Mouse (Mus musculus) midbrain, postnatal 0 days (tissue): ENCODE results near the gene Hoxa5. TPM values are rescaled to one million over a fixed set of nuclear protein-coding genes. Genes with fewer than 3 reads are reported as not detected.

ENCODE experiments used
- ATAC-seq: fragments of 200-750 bp; cut with Nextera tagmentation; 2 replicates; pipeline ENCODE4 v1.8.0; 2017; ENCODE audit warnings: moderate number of reproducible peaks, mild to moderate bottlenecking, moderate TSS enrichment, moderate library complexity; ENCODE audit not compliant: low FRiP score
- DNase-seq: peaks from one replicate; pipeline ENCODE4 v3.0.0-alpha.2; 2015; ENCODE audit warnings: low spot score
- H3K27ac ChIP-seq: fragments of 300-500 bp; sonication (generic); 2 replicates; pipeline ENCODE4 v1.5.1; 2014; ENCODE audit warnings: low read depth, mild to moderate bottlenecking, low read length, mixed read lengths
- H3K27me3 ChIP-seq: fragments of 300-500 bp; sonication (generic); 2 replicates; pipeline ENCODE4 v1.6.1; 2014; ENCODE audit warnings: low read length, control low read depth, mixed read lengths; ENCODE audit not compliant: insufficient read depth
- H3K36me3 ChIP-seq: fragments of 300-500 bp; sonication (generic); 2 replicates; pipeline ENCODE4 v1.6.1; 2014; ENCODE audit warnings: low read length, control low read depth, mixed read lengths; ENCODE audit not compliant: insufficient read depth
- H3K4me1 ChIP-seq: fragments of 300-500 bp; sonication (generic); 2 replicates; pipeline ENCODE4 v1.6.1; 2014; ENCODE audit warnings: mild to moderate bottlenecking, control low read depth, antibody characterized with exemption, low read length, mixed read lengths; ENCODE audit not compliant: insufficient read depth
- H3K4me2 ChIP-seq: fragments of 300-500 bp; sonication (generic); 2 replicates; pipeline ENCODE4 v1.6.1; 2014; ENCODE audit warnings: low read depth, mild to moderate bottlenecking, low read length, mixed read lengths; ENCODE audit not compliant: poor library complexity, severe bottlenecking
- H3K4me3 ChIP-seq: fragments of 300-500 bp; sonication (generic); 2 replicates; pipeline ENCODE4 v1.5.1; 2014; ENCODE audit warnings: low read depth, mild to moderate bottlenecking, low read length, moderate library complexity
- H3K9ac ChIP-seq: fragments of 300-500 bp; sonication (generic); replicated peaks from 2 replicates; pipeline ENCODE4 v1.6.1; 2014; ENCODE audit warnings: mild to moderate bottlenecking, low read length, moderate library complexity, mixed read lengths; ENCODE audit not compliant: poor library complexity, severe bottlenecking
- H3K9me3 ChIP-seq: fragments of 300-500 bp; sonication (generic); 2 replicates; pipeline ENCODE4 v1.6.1; 2016; ENCODE audit warnings: low read length, control low read depth
- CTCF ChIP-seq: IDR thresholded peaks from 2 replicates; pipeline ENCODE4 v1.5.1; 2016; ENCODE audit warnings: antibody characterized with exemption, mild to moderate bottlenecking
- WGBS: fragments of 180-500 bp; shearing (Covaris S2); extraction: QIAGEN DNeasy Blood & Tissue Kit; methylation state at CpG from one replicate; pipeline ENCODE4 v1.1.7; 2014; 5-methylcytosine and 5-hydroxymethylcytosine counted together
- polyA plus RNA-seq: library from polyadenylated mRNA; unstranded; fragments of >200 nt; fragmentation: Nextera tagmentation; extraction: Ambion mirVana; gene quantifications from 2 replicates; pipeline ENCODE4 v1.2.1, GENCODE M21; 2015
- total RNA-seq: library from RNA; depleted of rRNA; stranded (reverse); fragments of >200 nt; gene quantifications from 2 replicates; pipeline ENCODE4 v1.2.3, GENCODE M21; 2014

Hoxa5 gene
- total and polyA plus RNA-seq, 2 experiments from 2014 or later = 10.4 TPM; not detected in 1

GRCm38 (mm10) chr6:52211961-52212360 is 7.6 kb upstream of the Hoxa5 start:
- H3K4me3 ChIP-seq = no peak overlapping the region
- DNase-seq (no peak), ATAC-seq (no peak)
- no peak overlapping the region for H3K27ac ChIP-seq
- 6% methylated on average over 13 of the region's 13 CpGs for WGBS
- no peaks in the 10 kb centered on the region for H3K4me1 ChIP-seq
- no peaks in the 10 kb centered on the region for H3K9me3 ChIP-seq
- TF ChIP-seq CTCF = no peak
- no peaks in the 10 kb centered on the region for H3K36me3 ChIP-seq
- peaks cover 96% of the 10 kb centered on the region for H3K27me3 ChIP-seq
- no peak overlapping the region for H3K4me2 ChIP-seq
- H3K9ac ChIP-seq = no peak overlapping the region

- H3K36me3 ChIP-seq = no peaks in the 10 kb centered on the region
- under 1% methylated on average over 37 of the region's 37 CpGs for WGBS
- peak; percentile 76 for TF ChIP-seq CTCF
- no peak overlapping the region for H3K9ac ChIP-seq
- H3K4me3 ChIP-seq = no peak overlapping the region
- peaks cover 96% of the 10 kb centered on the region for H3K27me3 ChIP-seq
- peak; percentile 86 for DNase-seq
- H3K27ac ChIP-seq = no peak overlapping the region
- no peaks in the 10 kb centered on the region for H3K4me1 ChIP-seq
- no peaks in the 10 kb centered on the region for H3K9me3 ChIP-seq
- peak; percentile 58; the same call in 1 of the 2 replicates for ATAC-seq
- no peak overlapping the region for H3K4me2 ChIP-seq
Observed at GRCm38 (mm10) chr6:52211170-52211935, 7.0 kb upstream of the Hoxa5 start.

GRCm38 (mm10) chr6:52209685-52210046 is 5.3 kb upstream of the Hoxa5 start:
- Histone ChIP-seq H3K9ac (no peak overlapping the region), H3K4me3 (no peak overlapping the region)

GRCm38 (mm10) chr6:52208868-52209684 is 4.7 kb upstream of the Hoxa5 start:
- 3% methylated on average over 18 of the region's 18 CpGs for WGBS
- Histone ChIP-seq H3K4me3 (no peak overlapping the region), H3K4me2 (no peak overlapping the region), H3K27me3 (peaks cover 96% of the 10 kb centered on the region), H3K27ac (no peak overlapping the region), H3K36me3 (no peaks in the 10 kb centered on the region), H3K9ac (no peak overlapping the region), H3K4me1 (no peaks in the 10 kb centered on the region), H3K9me3 (no peaks in the 10 kb centered on the region)
- ATAC-seq = no peak
- DNase-seq = no peak
- no peak for TF ChIP-seq CTCF

More at GRCm38 (mm10) chr6:52209685-52210046, 5.3 kb upstream of the Hoxa5 start:
- no peak overlapping the region for H3K4me2 ChIP-seq
- H3K9me3 ChIP-seq = no peaks in the 10 kb centered on the region
- TF ChIP-seq CTCF = no peak
- peaks cover 96% of the 10 kb centered on the region for H3K27me3 ChIP-seq
- no peaks in the 10 kb centered on the region for H3K36me3 ChIP-seq
- H3K4me1 ChIP-seq = no peaks in the 10 kb centered on the region
- ATAC-seq = no peak
- no peak for DNase-seq
- 8% methylated on average over 12 of the region's 12 CpGs for WGBS
- no peak overlapping the region for H3K27ac ChIP-seq

- Histone ChIP-seq H3K4me1 (no peaks in the 10 kb centered on the region), H3K36me3 (no peaks in the 10 kb centered on the region), H3K4me3 (no peak within 1 kb of the TSS), H3K27ac (no peak within 1 kb of the TSS), H3K4me2 (no peak within 1 kb of the TSS), H3K9ac (no peak within 1 kb of the TSS), H3K27me3 (peaks cover 96% of the 10 kb centered on the region), H3K9me3 (no peaks in the 10 kb centered on the region)
- TF ChIP-seq CTCF = no peak
- ATAC-seq (no peak), DNase-seq (peak; percentile 51)
- WGBS = under 1% methylated on average over 47 of the region's 47 CpGs
Observed at GRCm38 (mm10) chr6:52208072-52208867, 3.9 kb upstream of the Hoxa5 start, which contains the start of gene Hoxa6. Gene Hoxa6 (minus strand): TSS chr6:52208722.
